Mouse (Mus musculus) forebrain, embryonic 11.5 days (tissue): ENCODE results near the gene Tpra1. TPM values are rescaled to one million over a fixed set of nuclear protein-coding genes. Genes with fewer than 3 reads are reported as not detected.

Experiments used
- ATAC-seq: fragments of 200-750 bp; cut with Nextera tagmentation; replicated peaks from 2 replicates; pipeline ENCODE4 v1.8.0; 2017; ENCODE audit warnings: moderate TSS enrichment; ENCODE audit not compliant: low FRiP score
- DNase-seq: peaks from one replicate; pipeline ENCODE4 v3.0.0-alpha.2; 2017; ENCODE audit warnings: low spot score
- H3K27ac ChIP-seq: fragments of 300-500 bp; sonication (generic); 2 replicates; pipeline ENCODE4 v1.5.1; 2014; ENCODE audit warnings: low read depth, low read length
- H3K27me3 ChIP-seq: fragments of 300-500 bp; sonication (generic); 2 replicates; pipeline ENCODE4 v1.6.1; 2014; ENCODE audit warnings: mild to moderate bottlenecking, low read length, mixed read lengths; ENCODE audit not compliant: control insufficient read depth, insufficient read depth
- H3K36me3 ChIP-seq: fragments of 300-500 bp; sonication (generic); 2 replicates; pipeline ENCODE4 v1.6.1; 2014; ENCODE audit warnings: mild to moderate bottlenecking, low read length, moderate library complexity, mixed read lengths; ENCODE audit not compliant: control insufficient read depth, insufficient read depth
- H3K4me1 ChIP-seq: fragments of 300-500 bp; sonication (generic); replicated peaks from 2 replicates; pipeline ENCODE4 v1.6.1; 2014; ENCODE audit warnings: low read length, mixed read lengths; ENCODE audit not compliant: control insufficient read depth, insufficient read depth
- H3K4me2 ChIP-seq: fragments of 300-500 bp; sonication (generic); 2 replicates; pipeline ENCODE4 v1.6.1; 2014; ENCODE audit warnings: low read depth, mild to moderate bottlenecking, low read length, moderate library complexity, mixed read lengths; ENCODE audit not compliant: severe bottlenecking
- H3K4me3 ChIP-seq: fragments of 300-500 bp; sonication (generic); 2 replicates; pipeline ENCODE4 v1.5.1; 2014; ENCODE audit warnings: low read depth, low read length
- H3K9ac ChIP-seq: fragments of 300-500 bp; sonication (generic); 2 replicates; pipeline ENCODE4 v1.6.1; 2014; ENCODE audit warnings: low read length
- H3K9me3 ChIP-seq: fragments of 300-500 bp; sonication (generic); 2 replicates; pipeline ENCODE4 v1.6.1; 2016; ENCODE audit warnings: low read length, mixed read lengths; ENCODE audit not compliant: control insufficient read depth
- WGBS: fragments of 180-500 bp; shearing (Covaris S2); extraction: QIAGEN DNeasy Blood & Tissue Kit; methylation state at CpG from one replicate; pipeline ENCODE4 v1.1.7; 2014; 5-methylcytosine and 5-hydroxymethylcytosine counted together
- polyA plus RNA-seq: library from polyadenylated mRNA; unstranded; fragments of >200 nt; fragmentation: Nextera tagmentation; extraction: Ambion mirVana; gene quantifications from 2 replicates; pipeline ENCODE4 v1.2.1, GENCODE M21; 2014

Gene Tpra1
- polyA plus RNA-seq, 1 experiment from 2014 or later: 40.7 TPM

DNA sequence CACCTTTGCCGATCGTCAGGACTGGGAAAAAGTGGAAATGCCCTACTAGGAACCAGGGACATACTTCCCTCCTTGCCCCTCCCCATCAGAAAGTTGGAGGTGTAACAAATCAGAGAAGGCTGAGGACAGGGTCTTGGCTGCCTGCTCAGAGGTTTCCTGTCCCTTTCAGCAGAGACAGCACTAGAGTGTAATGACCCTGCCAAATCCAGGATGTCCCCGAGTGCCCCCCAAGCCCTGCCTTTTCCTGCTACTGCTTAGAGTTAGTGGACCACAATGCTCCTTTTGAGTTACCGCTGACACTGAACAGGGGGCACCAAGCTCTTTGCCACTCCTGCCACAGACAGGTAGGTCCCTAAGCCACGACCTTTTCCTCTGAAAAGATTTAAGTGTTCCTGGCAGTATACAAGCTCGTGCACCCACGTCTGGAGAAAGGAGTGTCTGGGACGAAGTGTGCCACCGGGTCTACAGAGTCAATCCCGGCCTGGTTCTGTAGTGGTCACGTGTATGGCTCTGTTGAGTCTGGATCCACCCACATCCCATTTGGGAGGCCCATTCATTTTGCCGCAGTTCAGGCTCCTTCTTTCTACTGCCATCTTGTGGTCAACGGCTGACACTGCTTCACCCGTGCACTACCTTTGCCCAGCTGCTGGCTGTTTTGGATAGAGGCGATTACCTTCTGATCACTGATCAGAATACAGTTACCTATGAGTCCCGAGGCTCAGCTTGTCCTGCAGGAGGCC, 4.5 kb downstream of the Tpra1 start:
- no peak overlapping the region for H3K27ac ChIP-seq
- 0 out of 2 replicates have a peak, but pooled peaks have one; percentile 13 for ATAC-seq
- no peak overlapping the region; the same call in 1 of the 2 replicates for H3K9ac ChIP-seq
- H3K4me2 ChIP-seq: no peak overlapping the region
- peaks cover 11% of the 10 kb centered on the region; the same call in 1 of the 2 replicates for H3K4me1 ChIP-seq
- no peaks in the 10 kb centered on the region for H3K9me3 ChIP-seq
- no peaks in the 10 kb centered on the region for H3K27me3 ChIP-seq
- H3K4me3 ChIP-seq: no peak overlapping the region
- peak; percentile 81 for DNase-seq
- H3K36me3 ChIP-seq: no peaks in the 10 kb centered on the region
- WGBS: 18% methylated on average over 16 of the region's 16 CpGs

- Histone ChIP-seq H3K4me3 (no peak overlapping the region), H3K27me3 (no peaks in the 10 kb centered on the region), H3K9me3 (no peaks in the 10 kb centered on the region), H3K4me2 (no peak overlapping the region), H3K4me1 (0 out of 2 replicates have a peak, but pooled peaks cover 4% of the 10 kb centered on the region), H3K9ac (no peak overlapping the region), H3K27ac (no peak overlapping the region), H3K36me3 (no peaks in the 10 kb centered on the region)
- no peak for DNase-seq
- WGBS: 92% methylated on average over 6 of the region's 6 CpGs
- no peak for ATAC-seq
Observed at GRCm38 (mm10) chr6:88909151-88909550, 7.1 kb downstream of the Tpra1 start.

- Histone ChIP-seq H3K27ac (no peak overlapping the region), H3K9ac (no peak overlapping the region), H3K36me3 (no peaks in the 10 kb centered on the region), H3K4me3 (no peak overlapping the region), H3K9me3 (no peaks in the 10 kb centered on the region), H3K27me3 (no peaks in the 10 kb centered on the region), H3K4me2 (no peak overlapping the region), H3K4me1 (no peaks in the 10 kb centered on the region)
- 92% methylated on average over 4 of the region's 4 CpGs for WGBS
- no peak for ATAC-seq
- DNase-seq: no peak
Observed at GRCm38 (mm10) chr6:88913022-88913421, 11.0 kb downstream of the Tpra1 start.

GRCm38 (mm10) chr6:88913440-88913839, 11.4 kb downstream of the Tpra1 start:
- ATAC-seq: no peak
- Histone ChIP-seq H3K27me3 (no peaks in the 10 kb centered on the region), H3K9ac (no peak overlapping the region), H3K4me3 (no peak overlapping the region), H3K4me1 (no peaks in the 10 kb centered on the region), H3K36me3 (no peaks in the 10 kb centered on the region), H3K9me3 (no peaks in the 10 kb centered on the region), H3K4me2 (no peak overlapping the region), H3K27ac (no peak overlapping the region)
- no peak for DNase-seq

GRCm38 (mm10) chr6:88914799-88915198, 12.7 kb downstream of the Tpra1 start:
- no peaks in the 10 kb centered on the region for H3K9me3 ChIP-seq
- no peaks in the 10 kb centered on the region for H3K36me3 ChIP-seq
- ATAC-seq (no peak), DNase-seq (no peak)
- H3K4me3 ChIP-seq: no peak overlapping the region
- H3K4me1 ChIP-seq: no peaks in the 10 kb centered on the region
- 80% methylated on average over 5 of the region's 5 CpGs for WGBS
- no peak overlapping the region for H3K27ac ChIP-seq
- H3K4me2 ChIP-seq: no peak overlapping the region
- no peak overlapping the region for H3K9ac ChIP-seq
- H3K27me3 ChIP-seq: no peaks in the 10 kb centered on the region

DNA sequence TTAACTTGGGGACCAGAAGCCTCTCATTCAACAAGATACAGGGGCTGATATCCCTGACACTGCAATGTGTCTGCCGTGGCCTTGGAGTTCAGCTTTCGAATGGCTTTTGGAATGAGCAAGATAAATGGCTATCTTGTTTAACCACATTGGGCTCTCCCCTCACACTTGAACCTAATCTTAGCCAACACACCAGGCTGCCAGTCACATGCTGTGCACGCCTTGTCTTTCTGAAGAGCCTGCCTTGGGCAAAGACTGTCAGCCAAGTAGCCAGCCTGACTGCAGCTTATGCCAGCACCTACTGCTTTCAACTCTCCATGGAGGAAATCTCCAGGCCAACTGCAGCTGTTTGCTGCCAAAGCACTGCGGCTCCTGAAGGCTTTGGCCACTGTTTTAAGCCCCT, 13.5 kb downstream of the Tpra1 start:
- H3K9ac ChIP-seq: no peak overlapping the region
- no peaks in the 10 kb centered on the region for H3K4me1 ChIP-seq
- DNase-seq (no peak), ATAC-seq (no peak)
- H3K4me2 ChIP-seq: no peak overlapping the region
- no peaks in the 10 kb centered on the region for H3K9me3 ChIP-seq
- 88% methylated on average over 4 of the region's 4 CpGs for WGBS
- H3K27me3 ChIP-seq: no peaks in the 10 kb centered on the region
- H3K4me3 ChIP-seq: no peak overlapping the region
- no peak overlapping the region for H3K27ac ChIP-seq
- no peaks in the 10 kb centered on the region for H3K36me3 ChIP-seq

DNA sequence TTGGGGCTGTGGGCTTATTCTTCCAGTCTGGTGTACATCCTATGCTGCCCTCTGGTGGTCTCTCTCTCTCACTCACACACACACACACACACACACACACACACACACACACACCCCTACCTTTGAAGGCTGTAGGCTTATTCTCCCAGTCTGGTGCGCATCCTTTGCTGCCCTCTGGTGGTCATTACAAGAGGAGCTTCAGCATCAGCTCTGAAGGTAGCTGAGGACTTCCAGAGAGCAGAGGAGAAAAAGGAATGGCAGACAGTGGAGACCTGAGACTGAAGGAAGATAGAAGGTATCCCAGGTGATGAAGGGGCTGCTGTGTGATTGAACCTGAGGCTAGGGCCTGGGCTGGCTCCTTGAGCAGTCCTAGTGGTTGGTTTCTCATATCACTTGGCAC, 14.1 kb downstream of the Tpra1 start:
- H3K27ac ChIP-seq: no peak overlapping the region
- H3K27me3 ChIP-seq: no peaks in the 10 kb centered on the region
- H3K4me3 ChIP-seq: no peak overlapping the region
- H3K9ac ChIP-seq: no peak overlapping the region
- 28% methylated on average over 1 of the region's 1 CpGs for WGBS
- ATAC-seq (no peak), DNase-seq (no peak)
- no peaks in the 10 kb centered on the region for H3K36me3 ChIP-seq
- no peaks in the 10 kb centered on the region for H3K9me3 ChIP-seq
- H3K4me2 ChIP-seq: no peak overlapping the region
- H3K4me1 ChIP-seq: no peaks in the 10 kb centered on the region

- Histone ChIP-seq H3K4me3 (no peak overlapping the region), H3K27ac (no peak overlapping the region), H3K36me3 (no peaks in the 10 kb centered on the region), H3K4me2 (no peak overlapping the region), H3K4me1 (no peaks in the 10 kb centered on the region), H3K27me3 (no peaks in the 10 kb centered on the region), H3K9me3 (no peaks in the 10 kb centered on the region), H3K9ac (no peak overlapping the region)
- DNase-seq (no peak), ATAC-seq (no peak)
- 76% methylated on average over 8 of the region's 8 CpGs for WGBS
Observed at GRCm38 (mm10) chr6:88918802-88919201, 16.8 kb downstream of the Tpra1 start.
